Mouse (Mus musculus): ENCODE measurements around the gene Rgs7.

DNA sequence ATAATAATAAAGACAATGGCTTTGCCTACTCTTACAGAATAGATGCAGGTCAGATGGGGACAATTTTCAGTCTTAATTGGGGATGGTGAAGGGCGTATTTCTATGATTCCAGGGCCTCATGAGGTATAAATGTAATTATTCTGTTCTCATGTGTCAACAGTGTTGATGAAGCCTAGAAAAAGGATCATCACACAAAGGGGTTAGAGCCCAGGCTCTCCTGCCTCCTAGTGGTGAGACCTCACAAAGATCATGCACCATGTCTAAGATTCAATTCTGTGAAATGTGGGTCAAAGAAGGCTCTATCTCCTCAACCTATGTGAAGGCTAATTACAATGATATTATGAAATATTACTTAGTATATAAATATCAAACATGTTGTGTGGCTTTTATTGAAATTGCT lies 146.1 kb downstream of the Rgs7 start:
- peak; percentile 22; the same call in 1 of the 2 replicates for TF ChIP-seq CTCF (conservative IDR thresholded peaks at IDR 0.05; ENCODE audit: low read length)
- TF ChIP-seq POU5F1 (IDR thresholded peaks at IDR 0.05; ENCODE audit: borderline replicate concordance, low read length) = no peak
- no peak for TF ChIP-seq NANOG (IDR thresholded peaks at IDR 0.05; ENCODE audit: borderline replicate concordance, low read length)
